Mouse (Mus musculus): ENCODE measurements around the gene Lrrc4b.

DNA sequence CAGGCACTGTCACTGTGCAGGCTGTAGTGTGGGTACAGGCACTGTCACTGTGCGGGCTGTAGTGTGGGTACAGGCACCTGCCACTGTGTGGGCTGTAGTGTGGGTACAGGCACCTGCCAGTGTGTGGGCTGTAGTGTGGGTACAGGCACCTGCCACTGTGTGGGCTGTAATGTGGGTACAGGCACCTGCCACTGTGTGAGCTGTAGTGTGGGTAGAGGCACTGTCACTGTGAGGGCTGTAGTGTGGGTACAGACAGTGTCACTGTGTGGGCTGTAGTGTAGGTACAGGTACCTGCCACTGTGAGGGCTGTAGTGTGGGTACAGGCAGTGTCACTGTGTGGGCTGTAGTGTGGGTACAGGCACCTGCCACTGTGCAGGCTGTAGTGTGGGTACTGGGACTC is 55.3 kb downstream of the Lrrc4b start:
- no peak for TF ChIP-seq POLR2A (IDR thresholded peaks at IDR 0.05; ENCODE audit: control insufficient read depth, extremely low read depth, insufficient read depth, low read length, poor library complexity)
- TF ChIP-seq CTCF (IDR thresholded peaks at IDR 0.05; ENCODE audit: borderline replicate concordance, control insufficient read depth, extremely low read depth, insufficient read depth, low read length, poor library complexity) = no peak
